Mouse (Mus musculus) kidney, embryonic 15.5 days (tissue): ENCODE measurements around the gene Cpne4. TPM values are rescaled to one million over a fixed set of nuclear protein-coding genes. Genes with fewer than 3 reads are reported as not detected.

Source experiments
- ATAC-seq: fragments of 200-750 bp; cut with Nextera tagmentation; replicated peaks from 2 replicates; pipeline ENCODE4 v1.8.0; 2017; ENCODE audit warnings: moderate TSS enrichment; ENCODE audit not compliant: low FRiP score
- H3K27ac ChIP-seq: fragments of 300-500 bp; sonication (generic); 2 replicates; pipeline ENCODE4 v1.5.1; 2015; ENCODE audit warnings: mild to moderate bottlenecking, inconsistent platforms
- H3K27me3 ChIP-seq: fragments of 300-500 bp; sonication (generic); 2 replicates; pipeline ENCODE4 v1.6.1; 2015; ENCODE audit warnings: inconsistent platforms
- H3K36me3 ChIP-seq: fragments of 300-500 bp; sonication (generic); 2 replicates; pipeline ENCODE4 v1.6.1; 2015; ENCODE audit warnings: inconsistent platforms
- H3K4me1 ChIP-seq: fragments of 300-500 bp; sonication (generic); 2 replicates; pipeline ENCODE4 v1.6.1; 2015; ENCODE audit warnings: inconsistent platforms
- H3K4me2 ChIP-seq: fragments of 300-500 bp; sonication (generic); 2 replicates; pipeline ENCODE4 v1.6.1; 2015; ENCODE audit warnings: moderate library complexity, mild to moderate bottlenecking, inconsistent platforms
- H3K4me3 ChIP-seq: fragments of 300-500 bp; sonication (generic); replicated peaks from 2 replicates; pipeline ENCODE4 v1.5.1; 2015; ENCODE audit warnings: mild to moderate bottlenecking, inconsistent platforms
- H3K9ac ChIP-seq: fragments of 300-500 bp; sonication (generic); 2 replicates; pipeline ENCODE4 v1.6.1; 2015; ENCODE audit warnings: mild to moderate bottlenecking, inconsistent platforms
- H3K9me3 ChIP-seq: fragments of 300-500 bp; sonication (generic); replicated peaks from 2 replicates; pipeline ENCODE4 v1.6.1; 2016; ENCODE audit warnings: inconsistent platforms
- WGBS: fragments of 180-500 bp; shearing (Covaris S2); methylation state at CpG from one replicate; pipeline ENCODE4 v1.1.7; 2015; ENCODE audit warnings: mixed read lengths; 5-methylcytosine and 5-hydroxymethylcytosine counted together
- polyA plus RNA-seq: library from polyadenylated mRNA; unstranded; fragments of >200 nt; fragmentation: Nextera tagmentation; extraction: Ambion mirVana; gene quantifications from 2 replicates; pipeline ENCODE4 v1.2.1, GENCODE M21; 2015

The Cpne4 gene
- polyA plus RNA-seq, 1 experiment from 2014 or later, result 0.16 TPM

- 0 out of 2 replicates have a peak, but pooled peaks have one; percentile 29 for ATAC-seq
- Histone ChIP-seq H3K36me3 (no peaks in the 10 kb centered on the region), H3K27ac (no peak overlapping the region), H3K4me3 (no peak overlapping the region), H3K27me3 (no peaks in the 10 kb centered on the region), H3K9ac (no peak overlapping the region), H3K4me2 (no peak overlapping the region), H3K4me1 (no peaks in the 10 kb centered on the region), H3K9me3 (no peaks in the 10 kb centered on the region)
- 81% methylated on average over 4 of the region's 4 CpGs for WGBS
These were observed 348.3 kb downstream of the Cpne4 start for GRCm38 (mm10) chr9:104895360-104895759.

DNA sequence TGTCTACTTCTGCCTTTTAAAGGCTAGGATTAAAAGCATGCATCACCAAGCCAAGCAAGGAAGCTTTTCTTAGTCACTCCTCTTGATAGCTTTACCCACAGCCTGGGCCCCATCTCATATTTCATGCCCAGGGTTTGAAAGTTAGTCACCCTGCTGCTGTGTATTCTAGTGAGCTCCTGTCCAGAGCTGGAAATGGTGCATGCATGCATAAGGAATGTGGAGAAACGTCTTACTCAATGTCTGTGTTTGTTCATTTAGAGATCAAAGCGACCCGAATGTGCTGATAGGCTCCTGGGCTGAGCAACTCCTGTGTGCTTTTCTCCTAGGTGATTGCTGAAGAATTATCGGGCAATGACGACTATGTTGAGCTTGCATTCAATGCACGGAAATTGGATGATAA is 354.0 kb downstream of the Cpne4 start:
- Histone ChIP-seq H3K27me3 (no peaks in the 10 kb centered on the region), H3K9me3 (no peaks in the 10 kb centered on the region), H3K4me3 (no peak overlapping the region), H3K4me2 (no peak overlapping the region), H3K9ac (no peak overlapping the region), H3K36me3 (no peaks in the 10 kb centered on the region), H3K27ac (no peak overlapping the region), H3K4me1 (no peaks in the 10 kb centered on the region)
- 51% methylated on average over 6 of the region's 6 CpGs for WGBS
- ATAC-seq, result no peak

- 39% methylated on average over 2 of the region's 2 CpGs for WGBS
- no peak overlapping the region for H3K4me2 ChIP-seq
- no peaks in the 10 kb centered on the region for H3K4me1 ChIP-seq
- no peaks in the 10 kb centered on the region for H3K9me3 ChIP-seq
- H3K27me3 ChIP-seq, result no peaks in the 10 kb centered on the region
- H3K4me3 ChIP-seq, result no peak overlapping the region
- no peaks in the 10 kb centered on the region for H3K36me3 ChIP-seq
- H3K27ac ChIP-seq, result no peak overlapping the region
- no peak overlapping the region for H3K9ac ChIP-seq
- ATAC-seq, result no peak
These were observed 354.7 kb downstream of the Cpne4 start for GRCm38 (mm10) chr9:104901827-104902226.

GRCm38 (mm10) chr9:104912686-104913085 is 365.6 kb downstream of the Cpne4 start:
- H3K9ac ChIP-seq, result no peak overlapping the region
- no peak overlapping the region for H3K27ac ChIP-seq
- no peaks in the 10 kb centered on the region for H3K9me3 ChIP-seq
- H3K27me3 ChIP-seq, result no peaks in the 10 kb centered on the region
- no peak overlapping the region for H3K4me3 ChIP-seq
- WGBS, result 40% methylated on average over 2 of the region's 2 CpGs
- no peak overlapping the region for H3K4me2 ChIP-seq
- H3K36me3 ChIP-seq, result no peaks in the 10 kb centered on the region
- H3K4me1 ChIP-seq, result no peaks in the 10 kb centered on the region
- no peak for ATAC-seq

- no peak for ATAC-seq
- no peaks in the 10 kb centered on the region for H3K27me3 ChIP-seq
- WGBS, result 67% methylated on average over 2 of the region's 2 CpGs
These were observed 366.2 kb downstream of the Cpne4 start for GRCm38 (mm10) chr9:104913327-104913726.

GRCm38 (mm10) chr9:104921197-104921596 is 374.1 kb downstream of the Cpne4 start:
- no peaks in the 10 kb centered on the region for H3K4me1 ChIP-seq
- 85% methylated on average over 4 of the region's 4 CpGs for WGBS
- H3K9ac ChIP-seq, result no peak overlapping the region
- no peaks in the 10 kb centered on the region for H3K9me3 ChIP-seq
- H3K4me2 ChIP-seq, result no peak overlapping the region
- H3K4me3 ChIP-seq, result no peak overlapping the region
- no peak for ATAC-seq
- H3K27me3 ChIP-seq, result no peaks in the 10 kb centered on the region
- H3K36me3 ChIP-seq, result no peaks in the 10 kb centered on the region
- H3K27ac ChIP-seq, result no peak overlapping the region

More at GRCm38 (mm10) chr9:104913327-104913726, 366.2 kb downstream of the Cpne4 start:
- H3K9ac ChIP-seq, result no peak overlapping the region
- no peak overlapping the region for H3K4me2 ChIP-seq
- H3K36me3 ChIP-seq, result no peaks in the 10 kb centered on the region
- no peak overlapping the region for H3K27ac ChIP-seq
- no peaks in the 10 kb centered on the region for H3K9me3 ChIP-seq
- no peaks in the 10 kb centered on the region for H3K4me1 ChIP-seq
- no peak overlapping the region for H3K4me3 ChIP-seq

DNA sequence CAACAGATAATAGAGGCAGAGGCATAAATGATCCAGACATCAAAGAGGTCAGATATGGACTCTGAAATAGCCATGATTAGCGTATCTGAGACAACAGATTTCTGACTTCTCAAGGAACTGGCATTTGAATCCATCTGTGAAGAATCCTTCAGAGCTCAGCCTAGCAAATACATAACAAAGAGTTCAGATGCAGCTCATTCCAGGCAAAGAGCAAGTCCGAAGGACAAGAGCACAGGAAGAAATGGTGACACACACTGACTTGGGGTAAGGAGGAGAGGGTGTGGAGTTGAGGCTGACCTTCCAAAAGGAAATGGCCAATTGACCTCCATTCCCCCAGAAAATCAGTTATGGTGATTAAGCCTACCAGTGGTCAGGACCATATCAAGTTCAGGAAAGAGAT is 375.0 kb downstream of the Cpne4 start:
- H3K36me3 ChIP-seq, result no peaks in the 10 kb centered on the region
- H3K4me2 ChIP-seq, result no peak overlapping the region
- H3K4me3 ChIP-seq, result no peak overlapping the region
- H3K9me3 ChIP-seq, result no peaks in the 10 kb centered on the region
- WGBS, result 76% methylated on average over 2 of the region's 2 CpGs
- no peak overlapping the region for H3K9ac ChIP-seq
- H3K27me3 ChIP-seq, result no peaks in the 10 kb centered on the region
- no peaks in the 10 kb centered on the region for H3K4me1 ChIP-seq
- no peak for ATAC-seq
- no peak overlapping the region for H3K27ac ChIP-seq

GRCm38 (mm10) chr9:104928806-104929205 is 381.7 kb downstream of the Cpne4 start:
- WGBS, result 84% methylated on average over 9 of the region's 9 CpGs
- Histone ChIP-seq H3K9ac (no peak overlapping the region), H3K27ac (no peak overlapping the region), H3K9me3 (no peaks in the 10 kb centered on the region), H3K4me3 (no peak overlapping the region), H3K4me2 (no peak overlapping the region), H3K36me3 (no peaks in the 10 kb centered on the region), H3K4me1 (no peaks in the 10 kb centered on the region), H3K27me3 (no peaks in the 10 kb centered on the region)
- ATAC-seq, result no peak

- WGBS, result 77% methylated on average over 4 of the region's 4 CpGs
- Histone ChIP-seq H3K4me3 (no peak overlapping the region), H3K4me1 (no peaks in the 10 kb centered on the region), H3K4me2 (no peak overlapping the region), H3K9me3 (no peaks in the 10 kb centered on the region), H3K27me3 (no peaks in the 10 kb centered on the region), H3K36me3 (no peaks in the 10 kb centered on the region), H3K9ac (no peak overlapping the region), H3K27ac (no peak overlapping the region)
- no peak for ATAC-seq
These were observed 393.3 kb downstream of the Cpne4 start for GRCm38 (mm10) chr9:104940389-104940788.

DNA sequence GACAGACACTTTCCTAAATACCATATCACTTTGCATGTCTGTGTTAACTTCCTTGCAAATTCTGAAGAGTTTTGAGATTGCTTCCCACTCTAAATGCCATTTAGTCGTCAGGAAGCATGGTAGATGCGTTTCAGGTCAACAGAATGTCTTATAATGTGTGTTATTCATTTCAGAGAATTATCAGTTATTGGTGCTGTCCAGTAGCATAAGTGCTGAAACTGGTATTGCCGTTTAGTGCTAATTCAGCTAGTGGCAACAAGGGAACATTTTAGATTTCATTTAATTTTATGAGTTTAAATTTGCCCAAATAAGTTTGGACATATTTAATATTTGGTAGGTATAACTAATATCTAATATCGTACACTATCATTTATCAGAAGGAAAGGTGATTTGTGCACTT is 403.5 kb downstream of the Cpne4 start:
- Histone ChIP-seq H3K9me3 (no peaks in the 10 kb centered on the region), H3K27ac (no peak overlapping the region), H3K4me1 (no peaks in the 10 kb centered on the region), H3K4me3 (no peak overlapping the region), H3K4me2 (no peak overlapping the region), H3K36me3 (no peaks in the 10 kb centered on the region), H3K9ac (no peak overlapping the region), H3K27me3 (no peaks in the 10 kb centered on the region)
- WGBS, result 71% methylated on average over 4 of the region's 4 CpGs
- ATAC-seq, result no peak

DNA sequence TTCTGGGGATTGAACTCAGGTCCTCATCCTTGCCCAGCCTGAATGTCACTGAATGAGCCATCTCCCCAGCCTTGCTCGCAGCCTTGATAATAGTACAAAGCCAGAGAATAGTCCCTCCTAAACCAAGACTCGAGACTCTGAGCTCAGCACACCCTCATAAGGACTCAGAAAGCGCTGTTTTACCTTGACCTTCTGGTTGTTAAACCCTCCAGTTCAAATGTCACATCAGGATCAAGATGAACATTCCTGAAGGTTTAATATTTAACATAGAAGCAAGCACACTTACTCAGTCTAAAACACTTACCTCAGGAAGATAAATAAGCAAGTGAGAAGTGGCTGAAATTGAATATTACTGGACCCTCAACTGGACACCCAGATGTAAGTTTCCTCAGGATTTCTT is 405.1 kb downstream of the Cpne4 start:
- no peak for ATAC-seq
- Histone ChIP-seq H3K4me1 (no peaks in the 10 kb centered on the region), H3K4me2 (no peak overlapping the region), H3K4me3 (no peak overlapping the region), H3K9ac (no peak overlapping the region), H3K36me3 (no peaks in the 10 kb centered on the region), H3K27me3 (no peaks in the 10 kb centered on the region), H3K9me3 (no peaks in the 10 kb centered on the region), H3K27ac (no peak overlapping the region)
- 60% methylated on average over 3 of the region's 3 CpGs for WGBS

- H3K27ac ChIP-seq, result no peak overlapping the region
- no peaks in the 10 kb centered on the region for H3K36me3 ChIP-seq
- 74% methylated on average over 7 of the region's 7 CpGs for WGBS
These were observed 425.7 kb downstream of the Cpne4 start for GRCm38 (mm10) chr9:104972828-104973227.

DNA sequence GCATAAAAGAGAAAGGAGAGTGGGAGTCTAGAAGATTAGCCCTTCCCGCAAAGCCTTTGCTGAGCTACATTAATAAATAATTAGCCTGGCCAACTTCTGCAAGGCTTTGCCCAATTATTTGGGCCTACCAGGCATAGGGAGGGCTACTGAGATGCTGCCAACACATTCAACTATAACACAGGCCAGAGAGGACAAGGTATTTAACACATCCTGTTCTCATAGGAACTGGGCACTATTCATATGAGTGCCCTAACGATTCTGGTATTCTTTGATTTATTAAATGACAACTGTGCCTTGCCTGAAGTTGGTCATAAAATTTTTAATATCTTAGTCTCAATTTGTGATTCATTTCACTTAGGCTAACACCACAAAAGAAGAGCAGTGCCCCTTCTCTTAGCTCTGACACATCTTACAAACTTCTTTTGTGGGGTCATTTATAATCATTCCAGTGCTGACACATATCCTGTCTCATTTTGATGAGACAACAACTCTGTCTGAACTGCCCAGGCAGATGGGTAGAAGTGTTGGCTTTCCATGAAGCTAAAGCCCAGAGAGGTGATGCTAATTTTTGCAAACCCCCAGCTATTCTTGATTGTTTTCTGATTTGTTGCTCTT is 435.0 kb downstream of the Cpne4 start:
- H3K4me3 ChIP-seq, result no peak overlapping the region
- H3K27ac ChIP-seq, result no peak overlapping the region
- no peak overlapping the region for H3K9ac ChIP-seq
- H3K9me3 ChIP-seq, result no peaks in the 10 kb centered on the region
- no peaks in the 10 kb centered on the region for H3K27me3 ChIP-seq
- H3K4me1 ChIP-seq, result no peaks in the 10 kb centered on the region
- 72% methylated on average over 2 of the region's 2 CpGs for WGBS
- no peak overlapping the region for H3K4me2 ChIP-seq
- no peaks in the 10 kb centered on the region for H3K36me3 ChIP-seq
- no peak for ATAC-seq

More at GRCm38 (mm10) chr9:104972828-104973227, 425.7 kb downstream of the Cpne4 start:
- H3K4me2 ChIP-seq, result no peak overlapping the region
- H3K9ac ChIP-seq, result no peak overlapping the region
- H3K9me3 ChIP-seq, result no peaks in the 10 kb centered on the region
- no peaks in the 10 kb centered on the region for H3K27me3 ChIP-seq
- H3K4me3 ChIP-seq, result no peak overlapping the region
- ATAC-seq, result no peak
- no peaks in the 10 kb centered on the region for H3K4me1 ChIP-seq
